26 mouse cellular contexts compared by ENCODE assay signal in the genomic region with DNA sequence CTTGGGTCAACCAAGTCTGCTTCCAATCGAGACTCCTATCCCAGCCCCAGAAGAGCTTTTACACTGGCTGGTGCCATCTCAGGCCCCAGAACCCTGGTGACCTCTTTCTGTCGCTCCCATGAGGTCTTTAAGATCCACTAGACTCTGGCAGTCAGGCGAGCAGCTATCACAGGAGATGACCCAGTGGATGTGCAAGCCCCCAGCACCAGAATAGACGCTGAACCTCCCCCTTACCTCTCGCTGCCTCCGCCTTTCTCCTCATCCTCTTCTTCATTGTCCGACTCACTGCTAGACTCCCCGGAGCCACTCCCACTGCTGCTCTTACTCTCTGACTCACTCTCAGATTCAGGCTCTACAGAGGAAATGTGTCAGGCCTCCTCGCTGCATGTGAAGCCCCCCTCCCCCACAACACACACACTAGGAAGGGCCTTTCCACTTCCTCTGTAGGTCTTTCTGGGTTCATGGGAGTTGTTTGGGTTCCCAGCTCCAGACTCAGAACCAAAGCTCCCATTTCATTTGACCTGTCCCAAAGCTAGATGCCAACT. TPM values are rescaled to one million over a fixed set of nuclear protein-coding genes. Genes with fewer than 3 reads are reported as not detected.
DNase-seq lines count a peak whose midpoint lies in the region; ATAC-seq lines count a peak whose summit lies in the region.
"Had no signal": no experiment of that assay in that cellular context is flagged by ENCODE, and none has a peak within 500 bp of the region (broad histone marks: within the 10 kb centered on the region; RNA-seq: fewer than 3 reads in every experiment).

No protein-coding gene starts in this region.

- no peak overlapping the region for H3K4me3 ChIP-seq in heart, embryonic 12.5 days
- no peak overlapping the region for H3K4me3 ChIP-seq in limb, embryonic 10.5 days
- H3K4me3 ChIP-seq: embryonic facial prominence, embryonic 12.5 days; forebrain, embryonic 12.5 days; hindbrain, embryonic 13.5 days had no signal

- H3K9ac ChIP-seq in heart, embryonic 12.5 days: no peak overlapping the region
- H3K9ac ChIP-seq: embryonic facial prominence, embryonic 12.5 days; forebrain, embryonic 12.5 days; hindbrain, embryonic 13.5 days had no signal

- H3K27ac ChIP-seq in heart, embryonic 12.5 days (ENCODE audit: poor library complexity, severe bottlenecking): no peak overlapping the region
- H3K27ac ChIP-seq in limb, embryonic 10.5 days: no peak overlapping the region
- H3K27ac ChIP-seq: embryonic facial prominence, embryonic 12.5 days; forebrain, embryonic 12.5 days; hindbrain, embryonic 13.5 days; hindbrain, postnatal 0 days had no signal

- 63% methylated on average over 9 of the region's 9 CpGs for WGBS in heart, embryonic 12.5 days
- 81% methylated on average over 9 of the region's 9 CpGs for WGBS in limb, embryonic 10.5 days

- no peaks in the 10 kb centered on the region for H3K4me1 ChIP-seq in heart, embryonic 12.5 days (replicated peaks)
- no peaks in the 10 kb centered on the region for H3K4me1 ChIP-seq in limb, embryonic 10.5 days
- H3K4me1 ChIP-seq: embryonic facial prominence, embryonic 12.5 days; forebrain, embryonic 12.5 days; hindbrain, embryonic 13.5 days had no signal

- H3K9me3 ChIP-seq in heart, embryonic 12.5 days (replicated peaks): no peaks in the 10 kb centered on the region
- no peaks in the 10 kb centered on the region for H3K9me3 ChIP-seq in limb, embryonic 10.5 days (replicated peaks)
- H3K9me3 ChIP-seq: embryonic facial prominence, embryonic 12.5 days; forebrain, embryonic 12.5 days; hindbrain, embryonic 13.5 days had no signal

- no peak overlapping the region for H3K4me2 ChIP-seq in heart, embryonic 12.5 days
- H3K4me2 ChIP-seq: embryonic facial prominence, embryonic 12.5 days; forebrain, embryonic 12.5 days; hindbrain, embryonic 13.5 days had no signal

- no peaks in the 10 kb centered on the region for H3K36me3 ChIP-seq in heart, embryonic 12.5 days
- no peaks in the 10 kb centered on the region for H3K36me3 ChIP-seq in limb, embryonic 10.5 days
- H3K36me3 ChIP-seq: embryonic facial prominence, embryonic 12.5 days had no signal

- no peak for ATAC-seq in heart, embryonic 12.5 days (ENCODE audit: insufficient number of reproducible peaks, low FRiP score)
- ATAC-seq: forebrain, embryonic 16.5 days; hindbrain, postnatal 0 days had no signal

- peaks cover 43% of the 10 kb centered on the region for H3K27me3 ChIP-seq in heart, embryonic 12.5 days (replicated peaks)
- peaks cover 12% of the 10 kb centered on the region; the same call in 1 of the 2 replicates for H3K27me3 ChIP-seq in limb, embryonic 10.5 days (ENCODE audit: low read depth, poor library complexity, severe bottlenecking)

- peak; percentile 77 for DNase-seq in heart, adult 11 months
- DNase-seq in right cerebral cortex, adult 18-20 months: peak; percentile 49
- DNase-seq in right cerebral cortex, postnatal 4 days: no peak
- peak; percentile 19 for DNase-seq in MN1 (ENCODE audit: low spot score)
- DNase-seq in limb, embryonic 10.5 days (ENCODE audit: low spot score): peak; percentile 8
- no peak for DNase-seq in gastrocnemius, postnatal 25 days
- no peak for DNase-seq in kidney, postnatal 10 days
- DNase-seq: adrenal gland, adult 2 months; adrenal gland, postnatal 25 days; cerebellum, adult 11 months; cerebellum, adult 9-10 months; cerebellum, postnatal 25 days; heart, postnatal 10 days had no signal

RNA-seq across cellular contexts. Expression of a gene that starts 9.7 kb away (rescaled TPM):
- polyA plus RNA-seq in heart, embryonic 12.5 days (2016; fragmentation: Nextera tagmentation; extraction: Ambion mirVana): 3.2 and 4.4 TPM in 2 replicates
- 0.08 TPM in 1 of 2 replicates, not detected in the other for polyA plus RNA-seq in limb, embryonic 10.5 days (2016; fragmentation: Nextera tagmentation; extraction: Ambion mirVana)
- total RNA-seq in gastrocnemius, postnatal 25 days (2021): 10 to 100 TPM; 14.4 to 17.2 TPM
- total RNA-seq: hematopoietic stem cell, adult 5-6 weeks; MEL had no signal

RNA-seq across cellular contexts. Expression of a gene that starts 28.7 kb away (rescaled TPM):
- 4.5 and 5.7 TPM in 2 replicates for polyA plus RNA-seq in heart, embryonic 12.5 days (2016; fragmentation: Nextera tagmentation; extraction: Ambion mirVana)
- 0.08 and 0.10 TPM in 2 replicates for polyA plus RNA-seq in limb, embryonic 10.5 days (2016; fragmentation: Nextera tagmentation; extraction: Ambion mirVana)
- total RNA-seq in gastrocnemius, postnatal 25 days (2021): under 1 TPM; 0.38 to 0.51 TPM
- total RNA-seq: heart, adult 8-10 months; hematopoietic stem cell, adult 5-6 weeks; MEL had no signal
- polyA plus RNA-seq: C2C12 had no signal

RNA-seq across cellular contexts. Expression of a gene that starts 33.1 kb away (rescaled TPM):
- not detected in 2 replicates for polyA plus RNA-seq in heart, embryonic 12.5 days (2016; fragmentation: Nextera tagmentation; extraction: Ambion mirVana)
- not detected in 2 replicates for polyA plus RNA-seq in limb, embryonic 10.5 days (2016; fragmentation: Nextera tagmentation; extraction: Ambion mirVana)
- total RNA-seq in gastrocnemius, postnatal 25 days (2021): 1 to 10 TPM in 1 of 2 experiments, under 1 TPM in 1; 0.46 to 1.1 TPM
- total RNA-seq: adrenal gland, adult 2 months; adrenal gland, postnatal 25 days; heart, postnatal 10 days; hematopoietic stem cell, adult 5-6 weeks; hindbrain, postnatal 0 days; MEL had no signal
- polyA plus RNA-seq: adrenal gland, adult 2 months; C2C12; cortical plate, adult 2 months; embryonic facial prominence, embryonic 12.5 days; forebrain, embryonic 12.5 days; forebrain, embryonic 16.5 days; heart, embryonic 14.5 days; hindbrain, embryonic 13.5 days; hindbrain, postnatal 0 days; intestine, embryonic 14.5 days had no signal

Comparison
In these comparisons a context has a peak if more than half of its experiments do, and no peak if none do; other contexts are left out.
1. DNase-seq: peak in heart, adult 11 months (single experiment), right cerebral cortex, adult 18-20 months (single experiment), MN1 (single experiment) and limb, embryonic 10.5 days (single experiment); none in right cerebral cortex, postnatal 4 days (single experiment), gastrocnemius, postnatal 25 days (single experiment) and kidney, postnatal 10 days (single experiment).